ENCODE assay signal across 12 mouse cellular contexts in the genomic region with DNA sequence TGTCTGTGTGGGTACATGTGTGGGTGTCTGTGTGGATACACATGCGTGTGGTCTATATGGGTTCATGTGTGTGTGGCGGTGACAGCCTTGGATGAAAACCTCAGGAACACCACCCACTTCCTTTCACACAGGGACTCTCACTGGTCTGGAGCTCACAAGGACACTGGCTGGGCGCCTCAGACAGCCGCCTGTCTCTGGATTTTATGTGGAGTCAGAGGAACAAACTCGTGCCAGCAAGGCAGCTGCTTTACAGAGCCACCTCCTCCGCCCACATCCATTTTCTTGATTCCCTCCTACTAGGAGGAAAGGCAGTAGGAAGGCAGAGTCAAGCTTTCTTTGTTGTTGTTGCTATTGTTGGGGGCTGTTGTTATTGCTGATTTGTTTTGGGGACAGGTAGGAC. TPM values are rescaled to one million over a fixed set of nuclear protein-coding genes. Genes with fewer than 3 reads are reported as not detected.
DNase-seq lines count a peak whose midpoint lies in the region; ATAC-seq and TF ChIP-seq lines count a peak whose summit lies in the region.
"Had no signal": no experiment of that assay in that cellular context is flagged by ENCODE, and none has a peak within 500 bp of the region (broad histone marks: within the 10 kb centered on the region; RNA-seq: fewer than 3 reads in every experiment).

No protein-coding gene starts in this region.

- H3K27me3 ChIP-seq in heart, embryonic 12.5 days (replicated peaks), result peaks cover 4% of the 10 kb centered on the region; the same call in 1 of the 2 replicates
- H3K27me3 ChIP-seq in lung, postnatal 0 days (replicated peaks; ENCODE audit: insufficient read depth, low read length), result no peaks in the 10 kb centered on the region
- peaks cover 14% of the 10 kb centered on the region for H3K27me3 ChIP-seq in forebrain, embryonic 10.5 days (ENCODE audit: poor library complexity, severe bottlenecking)

- no peak overlapping the region for H3K4me2 ChIP-seq in heart, embryonic 12.5 days
- no peak overlapping the region for H3K4me2 ChIP-seq in lung, postnatal 0 days (replicated peaks; ENCODE audit: low read depth, low read length)
- H3K4me2 ChIP-seq: neural tube, embryonic 15.5 days had no signal

- H3K9ac ChIP-seq in heart, embryonic 12.5 days, result no peak overlapping the region
- no peak overlapping the region for H3K9ac ChIP-seq in lung, postnatal 0 days (replicated peaks; ENCODE audit: low read depth)
- H3K9ac ChIP-seq: neural tube, embryonic 15.5 days had no signal

- no peak overlapping the region for H3K4me3 ChIP-seq in heart, embryonic 12.5 days
- no peak overlapping the region for H3K4me3 ChIP-seq in lung, postnatal 0 days (ENCODE audit: low read depth, low read length)
- no peak overlapping the region for H3K4me3 ChIP-seq in forebrain, embryonic 10.5 days
- H3K4me3 ChIP-seq: neural tube, embryonic 15.5 days had no signal

- H3K4me1 ChIP-seq in heart, embryonic 12.5 days (replicated peaks), result no peaks in the 10 kb centered on the region
- no peaks in the 10 kb centered on the region for H3K4me1 ChIP-seq in lung, postnatal 0 days (ENCODE audit: insufficient read depth, low read depth, low read length)
- peaks cover 11% of the 10 kb centered on the region for H3K4me1 ChIP-seq in forebrain, embryonic 10.5 days

- DNase-seq in heart, adult 18-20 months, result peak; percentile 15 to 22
- DNase-seq in layer of hippocampus, adult 9-11 months, result peak; percentile 29
- no peak for DNase-seq in layer of hippocampus, postnatal 25 days (ENCODE audit: extremely low spot score in 1 of 2, low spot score in 1 of 2)
- DNase-seq in brain, embryonic 14.5 days (ENCODE audit: low read depth), result peak; percentile 15
- DNase-seq in lung, postnatal 0 days (ENCODE audit: low spot score), result peak; percentile 45
- no peak for DNase-seq in forebrain, embryonic 10.5 days (ENCODE audit: extremely low spot score, low spot score)
- DNase-seq in adrenal gland, postnatal 25 days, result no peak
- DNase-seq: adrenal gland, adult 2 months; thymus, postnatal 4 days had no signal

- no peak for ATAC-seq in heart, embryonic 12.5 days (ENCODE audit: insufficient number of reproducible peaks, low FRiP score)
- peak; percentile 61 for ATAC-seq in lung, postnatal 0 days

- H3K36me3 ChIP-seq in heart, embryonic 12.5 days, result no peaks in the 10 kb centered on the region
- no peaks in the 10 kb centered on the region for H3K36me3 ChIP-seq in lung, postnatal 0 days (ENCODE audit: insufficient read depth, low read length)
- no peaks in the 10 kb centered on the region for H3K36me3 ChIP-seq in forebrain, embryonic 10.5 days (replicated peaks)
- H3K36me3 ChIP-seq: neural tube, embryonic 15.5 days had no signal

- WGBS in heart, embryonic 12.5 days, result 64% methylated on average over 6 of the region's 6 CpGs
- 49% methylated on average over 6 of the region's 6 CpGs for WGBS in lung, postnatal 0 days
- WGBS in forebrain, embryonic 10.5 days, result 76% methylated on average over 6 of the region's 6 CpGs

- no peak for TF ChIP-seq CTCF in brain, embryonic 14.5 days (IDR thresholded peaks at IDR 0.05; ENCODE audit: borderline replicate concordance, extremely low read depth, insufficient read depth, insufficient read length)
- no peak for TF ChIP-seq CTCF in lung, postnatal 0 days (IDR thresholded peaks at IDR 0.05)

- H3K9me3 ChIP-seq in heart, embryonic 12.5 days (replicated peaks), result no peaks in the 10 kb centered on the region
- H3K9me3 ChIP-seq in lung, postnatal 0 days (ENCODE audit: low read length), result no peaks in the 10 kb centered on the region
- H3K9me3 ChIP-seq in forebrain, embryonic 10.5 days, result no peaks in the 10 kb centered on the region
- H3K9me3 ChIP-seq: neural tube, embryonic 15.5 days had no signal

- no peak for TF ChIP-seq POLR2A in brain, embryonic 14.5 days (IDR thresholded peaks at IDR 0.05; ENCODE audit: borderline replicate concordance, extremely low read depth, insufficient read depth, insufficient read length, poor library complexity, severe bottlenecking)

- no peak for TF ChIP-seq EP300 in lung, postnatal 0 days (IDR thresholded peaks at IDR 0.05)

- H3K27ac ChIP-seq in heart, embryonic 12.5 days (ENCODE audit: poor library complexity, severe bottlenecking), result no peak overlapping the region
- no peak overlapping the region for H3K27ac ChIP-seq in lung, postnatal 0 days (ENCODE audit: low read length)
- no peak overlapping the region for H3K27ac ChIP-seq in forebrain, embryonic 10.5 days
- H3K27ac ChIP-seq: neural tube, embryonic 15.5 days; stomach, postnatal 0 days had no signal

RNA-seq across cellular contexts. Expression of a gene that starts 45.8 kb away (rescaled TPM):
- 1 to 10 TPM; 3.6 to 5.2 TPM for total RNA-seq in heart, adult 18-20 months (2021)
- 5.9 and 7.0 TPM in 2 replicates for polyA plus RNA-seq in heart, embryonic 12.5 days (2016; fragmentation: Nextera tagmentation; extraction: Ambion mirVana)
- 1 to 10 TPM; 3.9 to 5.6 TPM for total RNA-seq in layer of hippocampus, postnatal 25 days (2021)
- 6.3 and 8.1 TPM in 2 replicates for polyA plus RNA-seq in brain, embryonic 14.5 days (2012; rRNA removed)
- polyA plus RNA-seq in lung, postnatal 0 days (2015; fragmentation: Nextera tagmentation; extraction: Ambion mirVana), result 4.2 and 5.6 TPM in 2 replicates
- polyA plus RNA-seq in forebrain, embryonic 10.5 days (2016; fragmentation: Nextera tagmentation; extraction: Ambion mirVana), result 14.5 and 15.6 TPM in 2 replicates
- total RNA-seq in adrenal gland, postnatal 25 days (2021), result 4.9 and 6.3 TPM in 2 replicates

Comparison
In these comparisons a context has a peak if more than half of its experiments do, and no peak if none do; other contexts are left out.
1. DNase-seq: peak in heart, adult 18-20 months (2 of 2), layer of hippocampus, adult 9-11 months (single experiment), brain, embryonic 14.5 days (single experiment) and lung, postnatal 0 days (single experiment); none in layer of hippocampus, postnatal 25 days (0 of 2), forebrain, embryonic 10.5 days (single experiment) and adrenal gland, postnatal 25 days (single experiment).